Mouse (Mus musculus) cerebellum, postnatal 36 days (tissue): Measurements from ENCODE around the gene Adamts17.

Experiments
- DNase-seq, 2 experiments: peaks; one replicate each; pipeline ENCODE4 v3.0.0; 2021 to 2022; ENCODE audit warnings: mixed read lengths in 2 of 2

Adamts17 gene

DNA sequence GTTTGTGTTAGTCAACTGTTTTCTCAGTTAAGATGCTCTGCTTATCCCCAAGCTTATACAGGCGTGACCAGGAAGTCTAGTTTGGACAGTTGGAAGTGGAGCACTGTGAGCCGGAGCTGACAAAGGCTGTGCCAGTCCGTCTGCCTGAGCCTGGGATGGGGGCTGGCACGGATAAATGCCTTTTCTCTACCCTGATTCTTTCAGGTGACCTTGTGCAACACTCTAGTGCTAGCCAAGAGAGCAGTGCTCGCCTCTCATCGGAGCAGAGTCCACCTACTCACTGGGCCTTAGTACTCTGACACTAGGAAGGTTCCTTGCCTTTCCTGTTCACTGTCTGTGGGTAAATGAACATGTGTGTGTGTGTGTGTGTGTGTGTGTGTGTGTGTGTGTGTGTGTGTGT, 95.5 kb downstream of the Adamts17 start:
- no peak for DNase-seq

DNA sequence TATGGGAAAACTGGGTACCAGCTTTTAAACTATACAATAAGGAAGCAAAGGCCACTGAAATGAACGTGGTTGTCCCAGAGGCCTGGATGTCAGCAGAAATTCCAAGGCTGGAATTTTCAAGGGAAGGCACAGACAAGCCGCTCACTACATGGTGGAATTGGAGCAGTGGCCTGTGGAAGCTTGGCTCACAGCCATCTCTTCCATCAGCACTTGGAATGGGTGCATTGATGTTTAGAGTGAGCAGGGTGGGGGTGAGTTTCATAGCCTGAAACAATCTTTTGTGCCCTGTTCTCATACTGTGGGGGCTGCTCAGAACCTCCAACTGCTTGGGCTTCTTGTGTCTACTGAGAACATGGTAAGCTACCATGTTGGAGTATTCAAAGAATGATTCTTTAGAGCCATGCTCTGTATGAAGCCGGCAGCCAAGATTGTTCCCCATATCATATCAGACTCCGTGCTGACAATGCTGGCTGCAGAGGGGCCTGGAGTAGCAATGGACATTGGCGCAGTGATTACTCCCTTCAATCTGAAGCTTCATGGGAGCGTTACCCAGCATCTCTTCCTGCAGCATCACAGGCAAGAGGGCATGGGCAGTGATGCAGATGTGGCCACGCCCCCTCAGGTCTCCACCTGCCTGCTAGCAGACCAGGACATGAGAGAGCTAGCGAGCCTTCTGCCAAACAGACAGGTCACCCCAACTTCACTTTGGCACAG, 96.7 kb downstream of the Adamts17 start:
- no peak for DNase-seq

DNA sequence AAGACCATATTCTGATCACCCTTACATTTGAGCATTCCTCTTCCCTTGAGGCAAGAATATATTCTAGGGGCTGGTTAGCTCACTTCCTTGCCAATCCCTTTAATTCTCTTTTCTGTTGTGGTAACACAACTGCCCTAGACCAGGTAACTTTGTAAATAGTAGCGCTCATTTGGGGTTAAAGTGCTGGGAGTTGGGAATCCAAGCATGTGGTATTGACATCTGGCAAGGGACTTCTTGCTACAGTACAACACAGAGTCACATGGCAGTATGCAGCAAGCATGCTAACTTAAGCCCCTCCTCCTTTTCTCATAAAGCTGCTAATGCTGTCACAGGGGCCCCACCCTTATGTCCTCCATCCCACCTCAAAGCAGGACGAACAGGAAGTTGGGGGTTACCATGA, 97.4 kb downstream of the Adamts17 start:
- DNase-seq = no peak

DNA sequence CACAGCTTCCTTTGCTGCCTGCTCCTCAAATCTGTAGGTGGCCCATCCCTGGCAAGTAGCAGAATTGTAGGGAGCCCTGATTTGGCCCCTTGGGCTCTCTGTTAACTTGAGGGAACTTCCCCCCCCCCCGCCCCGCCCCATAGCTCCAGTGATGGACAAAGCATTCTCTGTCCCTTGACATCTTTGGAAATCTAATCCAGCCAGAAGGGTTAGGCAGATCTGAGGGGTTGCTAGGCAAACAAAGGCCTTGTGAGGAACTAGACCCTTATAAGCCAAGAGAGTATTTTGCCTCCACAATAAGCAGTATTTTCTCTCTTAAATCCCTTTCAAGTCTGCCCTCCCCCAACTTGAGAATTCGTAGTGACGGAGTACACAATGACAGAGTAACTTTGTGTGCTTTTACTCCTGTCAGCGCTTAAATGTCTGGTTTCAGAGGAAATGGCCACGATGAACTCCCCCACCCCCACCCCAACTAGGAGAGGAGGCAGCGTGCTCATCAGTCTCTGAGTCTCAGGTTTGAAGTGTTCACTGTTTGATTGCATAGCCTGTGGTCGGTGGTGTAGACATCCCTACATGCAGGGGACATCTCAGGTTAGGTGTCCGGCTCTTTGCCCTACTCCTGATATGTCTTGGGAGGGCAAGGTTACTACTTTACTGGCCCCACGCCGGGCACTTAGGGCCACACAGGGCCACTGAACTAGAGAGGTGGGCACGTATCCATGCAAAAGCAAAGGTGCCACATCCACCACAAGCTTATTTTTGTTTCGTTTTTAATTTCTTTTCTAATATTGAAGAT, 99.7 kb downstream of the Adamts17 start:
- no peak for DNase-seq

DNA sequence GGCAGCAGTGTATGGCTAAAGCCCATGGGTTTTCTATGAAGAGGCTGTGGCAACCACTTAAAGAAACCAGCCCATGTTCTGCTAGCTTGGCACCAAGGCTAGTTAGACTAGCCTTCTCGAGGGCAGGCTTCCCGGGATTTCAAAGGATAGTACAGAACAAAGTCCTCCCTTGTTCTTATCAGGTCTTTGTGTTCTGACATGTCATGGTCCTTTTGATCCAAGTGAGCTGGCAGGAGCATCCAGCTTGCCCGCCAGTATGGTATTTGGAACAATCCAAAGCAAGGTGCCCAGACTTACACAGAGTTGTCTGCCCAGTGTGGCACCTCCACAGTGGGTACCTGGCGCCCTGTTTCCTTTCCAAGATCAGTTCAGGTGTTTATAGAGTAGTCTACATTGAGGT, 101.2 kb downstream of the Adamts17 start:
- DNase-seq = no peak

DNA sequence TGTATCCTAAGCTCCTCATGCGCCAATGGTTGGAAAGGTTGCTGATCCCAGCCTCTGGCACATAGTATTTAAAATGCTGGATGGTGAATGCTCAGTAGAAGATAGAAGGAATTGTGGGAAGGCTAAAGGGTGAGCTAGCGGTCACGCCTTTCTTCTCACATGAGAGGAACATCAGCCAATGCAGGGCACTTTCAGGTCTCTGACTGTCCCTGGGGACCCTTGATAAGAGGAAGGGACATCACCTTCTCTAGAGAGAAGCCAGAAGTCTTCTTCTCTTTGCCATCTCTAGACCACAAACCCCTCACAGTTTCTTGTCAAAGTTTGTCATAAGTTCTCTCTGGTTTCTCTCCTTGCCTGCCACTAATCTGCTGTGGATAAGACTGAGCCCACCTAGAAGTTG, 109.5 kb downstream of the Adamts17 start:
- DNase-seq = no peak

DNA sequence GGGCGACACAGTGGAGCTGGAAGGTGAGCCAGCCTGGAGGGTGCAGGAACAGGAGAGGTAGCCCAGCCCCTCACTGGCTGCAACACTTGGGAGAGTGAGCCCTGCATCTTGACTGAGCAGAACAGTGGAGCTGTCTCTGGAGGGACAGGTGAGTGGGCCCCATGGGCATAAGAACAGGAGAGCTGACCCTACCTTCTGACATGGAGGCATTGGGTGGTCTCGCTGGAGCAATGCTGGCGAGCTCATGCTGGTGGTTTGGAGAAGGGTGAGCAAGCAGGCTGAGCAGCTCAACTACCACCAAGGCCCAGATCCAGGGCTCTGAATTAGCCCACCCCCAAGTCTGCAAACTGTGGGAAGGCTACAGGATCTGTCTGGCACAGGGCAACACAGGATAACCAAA, 113.4 kb downstream of the Adamts17 start:
- no peak for DNase-seq

DNA sequence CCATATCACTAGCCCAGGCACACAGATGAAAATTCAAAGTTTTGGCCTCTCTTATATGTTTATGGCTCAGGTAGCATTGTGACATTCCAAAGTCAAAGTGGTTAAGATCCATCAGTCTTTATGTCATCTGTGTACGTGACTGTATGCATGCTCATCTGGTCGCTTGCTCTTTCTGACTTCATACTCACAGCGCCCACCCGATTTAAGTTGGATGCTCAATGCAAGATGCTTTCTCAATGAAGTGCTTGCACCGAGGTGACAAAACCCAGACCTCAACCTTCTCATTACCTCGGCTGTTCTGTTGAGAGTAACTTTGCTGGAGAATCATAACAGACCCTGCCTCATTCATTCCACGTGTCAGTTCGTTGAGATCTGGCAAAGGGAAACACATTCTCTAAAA, 114.5 kb downstream of the Adamts17 start:
- DNase-seq = no peak

DNA sequence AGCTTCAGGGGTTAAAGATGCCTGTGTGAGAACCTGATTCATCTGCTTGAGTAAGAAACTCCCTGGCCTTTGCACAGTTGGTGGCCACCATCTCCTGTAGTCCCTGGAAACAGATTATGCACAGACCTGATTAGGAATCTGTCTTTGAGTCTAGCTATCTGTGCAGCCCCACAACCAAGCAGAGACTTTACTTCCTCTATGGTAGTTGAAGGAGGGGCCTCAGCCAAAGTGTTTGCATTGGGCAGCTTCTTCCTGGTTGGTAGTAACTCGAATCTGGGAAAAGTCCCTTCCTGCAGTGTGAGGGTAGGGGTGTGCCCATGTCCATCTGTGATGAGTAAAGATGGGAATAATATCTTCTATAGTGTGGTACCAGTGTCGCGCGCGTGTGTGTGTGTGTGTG, 115.2 kb downstream of the Adamts17 start:
- DNase-seq = no peak

DNA sequence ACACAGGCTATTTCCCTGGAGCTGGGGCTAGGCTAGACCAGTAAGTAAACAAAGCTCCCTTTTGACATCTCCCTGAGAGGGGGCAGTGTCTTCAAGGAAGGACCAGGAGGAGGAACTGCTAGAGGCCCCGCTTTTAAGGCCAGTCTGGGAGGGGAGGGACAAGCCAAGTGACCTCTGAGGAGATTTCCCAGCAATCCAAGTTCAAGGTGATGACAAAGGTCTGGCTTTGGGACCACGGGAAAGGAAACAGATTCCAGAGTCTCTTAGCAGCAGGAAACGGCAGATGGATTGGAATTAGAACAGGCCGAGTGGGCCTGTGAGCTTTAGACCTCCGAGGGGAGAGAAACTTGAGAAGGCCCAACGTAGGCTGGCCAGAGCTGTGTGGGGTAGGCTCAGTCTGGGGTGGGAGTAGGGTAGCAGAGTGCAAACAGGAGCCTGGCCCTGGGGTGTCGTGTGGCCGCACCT, 116.0 kb downstream of the Adamts17 start:
- DNase-seq = no peak

DNA sequence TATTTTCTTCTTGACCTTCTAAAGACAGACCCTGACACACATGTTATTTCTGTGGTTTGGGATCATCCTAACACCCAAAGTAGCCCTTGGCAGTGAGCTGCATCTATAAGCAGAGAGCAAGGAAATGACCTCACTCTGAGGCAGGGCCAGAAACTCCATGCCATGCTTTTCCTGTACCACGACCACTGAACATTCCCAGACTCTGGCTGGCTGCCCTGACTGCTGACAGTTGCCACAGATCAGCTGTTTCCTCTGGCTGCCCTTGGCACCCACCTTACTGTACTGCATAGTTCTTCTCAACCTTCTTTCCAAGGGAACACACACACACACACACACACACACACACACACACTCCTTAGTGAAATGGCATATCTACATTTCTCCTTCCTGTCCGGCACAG, 116.4 kb downstream of the Adamts17 start:
- DNase-seq = no peak

DNA sequence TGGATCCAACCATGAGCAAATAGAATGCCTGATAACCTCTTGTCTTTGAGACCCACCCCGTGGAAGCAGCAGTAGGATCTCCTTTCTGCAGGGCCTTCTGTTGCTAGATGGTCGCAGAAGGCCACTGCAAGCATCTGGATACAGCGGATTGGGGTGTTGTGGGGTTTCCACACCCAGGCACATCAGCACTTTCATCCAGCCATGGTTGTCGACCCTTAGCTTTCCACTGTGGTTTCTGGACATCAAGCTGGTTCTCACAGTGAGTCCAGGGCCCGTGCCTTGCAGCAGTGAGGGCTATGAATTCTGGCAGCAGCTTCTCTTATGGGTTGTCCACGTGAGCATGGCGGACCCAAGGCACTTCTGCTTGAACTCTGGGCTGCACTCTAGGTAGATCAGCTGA, 118.2 kb downstream of the Adamts17 start:
- DNase-seq = no peak

DNA sequence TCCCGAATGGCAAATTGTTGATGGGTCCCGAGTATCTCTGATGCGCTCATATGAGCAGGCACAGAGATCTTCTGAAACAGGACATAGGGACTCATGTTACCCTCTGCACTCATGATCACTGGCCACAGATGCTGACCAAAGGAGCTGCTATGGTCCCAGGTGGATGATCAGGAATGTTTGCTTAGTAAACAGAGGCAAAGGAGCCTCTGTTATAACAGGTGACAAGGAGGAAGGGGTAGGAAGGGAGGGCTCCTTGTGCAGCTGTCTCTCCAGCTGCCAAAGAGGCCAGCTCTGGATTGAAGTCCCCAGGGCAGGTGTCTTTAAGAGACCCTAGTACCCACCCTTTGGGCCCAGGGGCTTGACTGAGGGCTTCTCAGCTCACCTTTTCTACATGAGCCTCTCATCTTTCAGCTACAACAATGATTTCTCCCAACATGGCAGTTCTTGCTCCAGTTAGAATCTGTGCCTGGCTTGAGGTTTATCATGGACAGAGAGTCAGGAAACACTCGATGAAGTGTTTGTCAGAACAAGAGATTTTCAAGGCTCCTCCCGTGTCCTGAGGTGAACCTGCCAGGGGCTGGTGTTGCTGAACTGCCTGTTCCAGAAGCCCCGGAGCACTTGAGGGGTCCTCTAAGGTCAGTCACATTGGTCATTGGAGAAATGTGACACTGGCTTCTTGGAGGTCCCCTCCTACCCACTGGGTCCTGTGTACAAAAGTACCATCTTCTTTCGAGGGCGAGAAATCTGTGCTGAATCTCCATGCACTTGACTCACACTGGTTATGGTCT, 120.9 kb downstream of the Adamts17 start:
- DNase-seq = no peak

DNA sequence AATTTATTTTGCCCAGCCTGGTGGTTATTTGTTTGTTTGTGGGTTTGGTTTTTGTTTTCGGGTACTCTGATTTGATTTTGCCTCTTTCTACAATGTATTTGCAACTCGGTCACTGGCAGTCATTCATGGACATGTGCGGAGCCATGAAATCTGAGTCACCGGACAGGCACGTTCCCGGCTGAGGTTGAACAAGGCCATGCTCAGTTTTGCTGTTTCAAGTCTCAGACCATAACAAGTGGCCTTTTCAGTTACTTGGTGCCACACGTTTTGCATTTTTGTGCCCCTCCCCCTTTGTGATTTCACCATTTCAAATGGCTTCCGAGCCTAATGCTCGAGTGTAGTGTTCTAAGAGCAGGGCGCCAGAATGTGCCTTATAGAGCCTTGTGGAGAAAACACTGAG, 123.2 kb downstream of the Adamts17 start:
- no peak for DNase-seq

DNA sequence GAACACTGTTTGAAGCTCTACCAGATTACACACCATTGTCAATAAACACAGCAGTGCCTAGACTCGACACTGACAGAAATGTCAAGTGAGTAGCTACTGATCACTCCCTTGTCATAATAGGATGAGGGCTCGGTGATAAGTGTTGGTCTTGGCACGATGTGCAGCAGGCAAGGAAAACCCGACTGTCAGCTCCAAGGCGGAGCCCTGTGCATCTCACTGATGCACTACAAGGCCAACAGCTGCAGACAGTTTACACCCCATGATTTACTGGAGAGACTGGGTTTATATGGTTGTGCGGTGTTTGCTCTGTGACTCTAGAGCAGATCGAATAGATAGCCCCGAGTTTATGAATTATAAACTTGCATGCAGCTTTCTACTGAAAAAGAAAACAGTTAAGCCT, 124.0 kb downstream of the Adamts17 start:
- DNase-seq = no peak

DNA sequence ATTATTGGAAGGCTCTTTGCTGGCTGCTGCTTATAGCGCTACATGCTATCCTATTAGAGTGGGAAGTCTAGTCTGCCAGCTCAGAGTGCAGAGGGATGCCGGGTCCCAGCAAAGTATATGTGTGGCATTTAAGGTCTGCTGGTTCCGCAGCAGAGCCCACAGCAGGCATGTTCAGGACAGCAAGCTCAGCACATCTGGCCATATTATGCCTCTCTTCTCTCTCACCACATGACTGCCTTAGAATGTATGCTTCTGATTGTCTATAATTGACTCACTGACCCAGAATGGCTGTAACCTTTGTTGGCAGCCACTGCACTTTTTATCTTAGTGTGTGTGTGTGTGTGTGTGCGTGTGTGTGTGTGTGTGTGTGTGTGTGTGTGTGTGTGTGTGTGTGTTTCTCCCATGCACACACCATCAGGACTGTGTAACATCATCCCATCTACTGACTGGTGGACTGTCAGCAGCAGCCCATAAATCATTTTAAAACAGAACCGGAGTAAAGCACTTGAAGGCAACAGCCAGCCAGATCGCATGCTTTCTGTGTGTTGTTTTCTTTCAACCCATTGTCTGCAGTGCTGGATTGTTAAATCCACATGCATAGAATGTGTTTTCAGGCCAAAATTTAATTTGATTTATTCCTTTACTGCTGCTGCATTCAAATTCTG, 127.1 kb downstream of the Adamts17 start:
- DNase-seq = no peak

DNA sequence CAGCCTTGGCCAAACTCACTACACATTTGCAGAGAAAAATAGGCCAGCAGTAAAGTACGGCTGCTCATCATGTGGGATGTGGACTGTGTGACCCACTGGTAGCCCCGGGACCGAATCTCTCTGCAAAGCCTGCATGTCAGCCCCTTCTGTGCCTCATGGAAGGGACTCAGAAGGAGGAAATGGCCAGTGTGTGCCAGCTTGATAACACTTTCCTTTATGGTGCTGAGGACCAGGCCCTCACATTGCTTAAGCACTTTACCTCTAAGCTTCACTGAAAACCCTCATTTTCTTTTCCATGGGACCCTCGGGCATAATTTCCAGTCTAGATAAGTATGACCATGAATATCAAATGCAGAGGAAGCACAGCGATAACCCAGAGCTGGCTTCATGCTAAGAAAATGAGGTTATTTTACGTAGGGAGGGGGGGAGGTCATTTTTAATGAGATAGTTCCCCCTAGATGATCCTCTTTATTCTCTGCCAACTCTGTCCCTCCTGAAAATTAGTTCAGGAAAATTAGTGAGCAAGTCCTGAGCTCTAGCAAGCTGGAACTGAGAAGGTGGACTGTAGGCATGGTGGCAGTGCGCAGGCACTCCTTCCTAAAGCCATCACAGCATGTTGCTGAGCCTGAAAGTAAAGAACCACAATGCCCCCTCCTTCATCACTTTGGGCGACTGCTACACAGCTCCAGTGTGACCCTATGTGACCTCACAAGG, 127.8 kb downstream of the Adamts17 start:
- no peak for DNase-seq

DNA sequence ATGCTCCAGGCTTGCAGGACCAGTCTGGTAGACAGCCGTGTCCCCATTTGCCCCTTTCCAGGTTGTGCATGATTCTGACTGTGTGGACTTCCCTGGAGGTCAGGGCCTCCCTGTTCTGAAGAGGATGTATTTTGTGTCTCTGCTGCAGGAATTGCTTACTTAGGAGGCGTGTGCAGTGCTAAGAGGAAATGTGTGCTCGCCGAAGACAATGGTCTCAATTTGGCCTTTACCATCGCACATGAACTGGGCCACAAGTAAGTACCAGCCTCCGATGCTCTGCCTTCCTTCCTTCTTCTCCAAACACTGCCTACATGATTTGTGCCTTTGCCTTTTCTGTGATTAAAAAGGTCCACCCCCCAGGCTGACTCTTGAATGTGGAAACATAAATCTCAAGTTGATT, 129.1 kb downstream of the Adamts17 start:
- DNase-seq = no peak

DNA sequence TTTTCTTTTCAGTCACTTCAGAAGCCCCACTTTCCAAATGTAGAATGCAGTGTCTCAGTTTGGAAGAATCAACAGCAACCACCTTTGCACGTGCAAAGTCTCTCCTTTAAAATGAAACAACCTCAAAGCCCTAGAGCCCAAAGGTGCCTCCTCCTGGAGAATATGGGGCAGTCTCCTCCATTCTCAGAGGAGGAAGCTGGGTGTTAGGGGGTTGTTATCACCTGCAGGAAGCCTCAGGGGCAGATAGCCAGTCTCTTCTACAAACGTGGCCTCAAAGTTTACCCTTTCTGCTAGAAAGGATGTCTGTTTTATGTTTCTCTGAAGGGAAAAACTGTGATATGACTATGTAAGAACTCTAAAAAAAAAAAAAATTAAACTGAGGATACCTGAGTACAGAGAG, 129.7 kb downstream of the Adamts17 start:
- no peak for DNase-seq

DNA sequence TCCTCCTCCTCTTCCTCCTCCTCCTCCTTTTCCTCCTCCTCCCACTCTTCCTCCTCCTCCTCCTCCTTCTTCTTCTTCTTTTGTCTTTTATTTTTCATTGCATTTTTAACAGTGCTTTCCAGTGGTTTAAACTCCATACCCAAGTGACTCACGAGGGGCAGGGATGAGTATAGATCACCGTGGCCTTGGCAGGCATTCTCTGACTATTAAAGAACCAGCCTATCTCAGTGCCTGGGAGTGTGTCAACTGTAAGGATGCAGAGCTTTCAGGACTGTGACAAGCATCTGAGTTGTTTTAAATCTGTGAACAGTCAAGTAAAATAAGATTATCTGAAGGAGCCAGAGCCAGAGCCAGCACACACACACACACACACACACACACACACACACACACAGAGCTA, 130.7 kb downstream of the Adamts17 start:
- DNase-seq = no peak

DNA sequence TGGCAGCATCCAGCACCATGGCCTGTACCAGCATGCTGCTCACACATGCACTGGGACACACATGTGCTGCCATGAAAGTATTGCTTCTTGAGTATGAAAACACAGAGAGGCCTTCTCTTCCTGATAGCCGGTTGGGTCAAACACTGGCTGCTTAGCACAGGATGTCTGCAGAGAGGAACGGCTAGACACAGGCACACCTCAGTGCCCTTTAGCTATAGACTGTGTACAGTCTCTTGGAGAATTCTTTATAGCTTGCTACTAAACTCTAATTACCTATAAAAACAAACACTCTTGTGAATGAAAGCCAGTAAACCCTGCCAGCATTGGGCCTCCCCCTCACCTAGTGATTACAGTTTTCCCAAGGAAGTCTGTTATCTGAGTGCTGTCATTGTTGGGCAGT, 131.4 kb downstream of the Adamts17 start:
- no peak for DNase-seq

DNA sequence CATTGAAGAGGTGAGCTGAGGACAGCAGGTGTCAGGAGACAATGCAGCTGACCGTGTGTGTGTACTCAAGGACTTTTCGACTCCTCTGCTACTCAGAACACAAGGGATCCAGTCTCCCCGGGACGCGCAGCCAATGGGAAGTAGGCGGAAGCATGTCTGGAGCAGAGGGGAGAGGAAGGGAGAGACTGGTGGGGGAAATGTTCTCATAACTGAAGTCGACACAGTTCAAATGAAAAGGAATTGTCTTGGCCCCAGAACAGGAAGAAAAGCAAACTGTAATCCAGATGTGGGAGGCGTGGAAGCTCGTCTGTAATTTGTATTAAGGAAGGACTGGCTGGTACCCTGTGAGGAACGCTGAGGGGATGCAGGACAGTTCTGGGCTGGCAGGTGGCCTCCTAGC, 135.3 kb downstream of the Adamts17 start:
- DNase-seq = no peak
